Mouse (Mus musculus) ES-E14 (cell line): ENCODE data around the gene Dnpep. TPM values are rescaled to one million over a fixed set of nuclear protein-coding genes. Genes with fewer than 3 reads are reported as not detected.

ENCODE experiments used
- DNase-seq: peaks from one replicate; pipeline ENCODE4 v3.0.0-alpha.2; 2013; ENCODE audit warnings: low read depth, low spot score
- H3K27ac ChIP-seq: 2 replicates; pipeline ENCODE4 v1.5.1; 2012; ENCODE audit warnings: low read depth, mild to moderate bottlenecking, low read length, moderate library complexity, mixed read lengths; ENCODE audit not compliant: poor library complexity, insufficient read depth, severe bottlenecking
- H3K36me3 ChIP-seq: 2 replicates; pipeline ENCODE4 v1.6.1; 2012; ENCODE audit warnings: mild to moderate bottlenecking, low read length, moderate library complexity, mixed read lengths; ENCODE audit not compliant: control insufficient read depth, poor library complexity, insufficient read depth, severe bottlenecking
- H3K4me1 ChIP-seq, 2 experiments: fragments of 150-350 bp in 1 of 2; sonication (generic) in 1 of 2; 2 replicates each; pipeline ENCODE4 v1.6.1; 2012; ENCODE audit warnings: low read length in 2 of 2, mild to moderate bottlenecking in 1 of 2, mixed read lengths in 1 of 2; ENCODE audit not compliant: control insufficient read depth in 2 of 2, insufficient read depth in 2 of 2, poor library complexity in 1 of 2
- H3K4me3 ChIP-seq, 2 experiments: fragments of 150-350 bp in 1 of 2; sonication (generic) in 1 of 2; 2 replicates each; pipeline ENCODE4 v1.5.1; 2012; ENCODE audit warnings: low read length in 2 of 2, low read depth in 1 of 2, mild to moderate bottlenecking in 1 of 2, mixed read lengths in 1 of 2; ENCODE audit not compliant: insufficient read depth in 1 of 2, poor library complexity in 1 of 2, severe bottlenecking in 1 of 2
- H3K9ac ChIP-seq: 2 replicates; pipeline ENCODE4 v1.6.1; 2012; ENCODE audit warnings: low read depth, mild to moderate bottlenecking, low read length, mixed read lengths; ENCODE audit not compliant: poor library complexity, insufficient read depth, severe bottlenecking
- H3K9me3 ChIP-seq: fragments of 150-350 bp; sonication (generic); 2 replicates; pipeline ENCODE4 v1.6.1; 2012; ENCODE audit warnings: low read depth, mild to moderate bottlenecking, low read length; ENCODE audit not compliant: control insufficient read depth, insufficient read depth
- CHD2 ChIP-seq: IDR thresholded peaks from 2 replicates; pipeline ENCODE4 v1.6.1; 2014; ENCODE audit warnings: mild to moderate bottlenecking, low read depth, low read length, inconsistent platforms
- HCFC1 ChIP-seq: IDR thresholded peaks from 2 replicates; pipeline ENCODE4 v1.6.1; 2012; ENCODE audit warnings: low read length, inconsistent platforms, borderline replicate concordance; ENCODE audit not compliant: insufficient read depth
- MAFK ChIP-seq: IDR thresholded peaks from 2 replicates; pipeline ENCODE4 v1.6.1; 2014; ENCODE audit warnings: mild to moderate bottlenecking, low read depth, low read length, inconsistent platforms; ENCODE audit not compliant: insufficient read depth
- ZC3H11A ChIP-seq: IDR thresholded peaks from 2 replicates; pipeline ENCODE4 v1.6.1; 2012; ENCODE audit warnings: low read depth, mild to moderate bottlenecking, inconsistent platforms, low read length, borderline replicate concordance
- ZNF384 ChIP-seq: IDR thresholded peaks from 2 replicates; pipeline ENCODE4 v1.6.1; 2012; ENCODE audit warnings: low read depth, low read length, inconsistent platforms
- in situ Hi-C, 2 experiments: fragments of 600-800 bp; cut with MboI; formaldehyde crosslinking; loops; one replicate each; pipeline ENCODE4 v1.15.1; 2025; ENCODE audit warnings: low sequenced_read_pairs in 2 of 2, inconsistent platforms in 1 of 2; ENCODE audit not compliant: unreplicated experiment in 2 of 2
- total RNA-seq: library from RNA; depleted of rRNA; stranded (reverse); fragments of 300-350 nt; gene quantifications from 2 replicates; pipeline ENCODE4 v1.2.3, GENCODE M21; 2012

Gene Dnpep
- total RNA-seq, 1 experiment: 75.5 TPM

DNA sequence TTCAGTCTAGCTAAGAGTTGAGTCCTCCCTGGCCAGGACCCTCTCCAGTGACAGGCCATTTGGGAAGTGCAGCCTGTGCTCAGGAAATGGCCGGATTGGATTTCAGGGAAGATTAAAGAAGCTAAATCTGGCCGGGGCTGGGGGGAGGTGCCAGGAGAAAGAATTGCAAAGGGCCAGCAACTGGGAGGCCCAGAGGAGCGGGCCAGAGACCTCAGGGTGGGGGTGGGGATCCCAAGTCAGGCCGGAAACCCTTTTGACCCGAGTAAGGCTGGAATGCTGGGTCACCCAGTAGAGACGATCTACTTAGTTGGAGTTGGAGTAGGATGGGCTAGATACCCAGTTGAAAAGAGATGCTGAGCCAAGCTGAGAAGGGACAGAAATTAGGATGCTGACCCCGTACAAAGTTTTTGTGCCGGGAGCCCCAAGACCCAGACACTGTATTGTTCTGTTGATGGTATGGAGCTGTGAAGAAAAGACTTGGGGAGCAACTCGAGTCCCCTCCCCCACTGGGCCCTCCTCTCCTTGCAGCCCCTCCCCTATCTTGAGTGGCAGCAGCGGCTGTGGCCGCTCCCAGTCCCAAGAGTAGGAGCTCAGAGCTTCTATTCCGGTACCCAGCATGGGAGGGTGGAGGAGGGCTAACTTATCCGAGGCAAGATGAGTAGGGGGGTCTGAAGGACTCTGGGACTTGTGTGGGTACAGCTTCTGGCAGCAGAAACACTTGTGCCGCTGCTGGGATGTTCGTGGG is 26.7 kb upstream of the Dnpep start:
- Histone ChIP-seq H3K9me3 (no peaks in the 10 kb centered on the region), H3K4me1 (peaks cover 3 to 29% of the 10 kb centered on the region in 2 experiments; a peak in 3 of 4 replicates), H3K36me3 (no peaks in the 10 kb centered on the region), H3K4me3 (peak overlapping the region; percentile 59 to 65; a peak in 3 of 4 replicates), H3K9ac (peak overlapping the region; percentile 44; the same call in 1 of the 2 replicates), H3K27ac (peak overlapping the region; percentile 25)
- in situ Hi-C loops: loop anchor here (10.0 kb wide), 1 partner anchor 120 kb away; no protein-coding TSS in a partner anchor
- TF ChIP-seq MAFK: no peak
- no peak for TF ChIP-seq ZC3H11A
- no peak for TF ChIP-seq HCFC1
- no peak for TF ChIP-seq CHD2
- TF ChIP-seq ZNF384: no peak
- no peak for DNase-seq

DNA sequence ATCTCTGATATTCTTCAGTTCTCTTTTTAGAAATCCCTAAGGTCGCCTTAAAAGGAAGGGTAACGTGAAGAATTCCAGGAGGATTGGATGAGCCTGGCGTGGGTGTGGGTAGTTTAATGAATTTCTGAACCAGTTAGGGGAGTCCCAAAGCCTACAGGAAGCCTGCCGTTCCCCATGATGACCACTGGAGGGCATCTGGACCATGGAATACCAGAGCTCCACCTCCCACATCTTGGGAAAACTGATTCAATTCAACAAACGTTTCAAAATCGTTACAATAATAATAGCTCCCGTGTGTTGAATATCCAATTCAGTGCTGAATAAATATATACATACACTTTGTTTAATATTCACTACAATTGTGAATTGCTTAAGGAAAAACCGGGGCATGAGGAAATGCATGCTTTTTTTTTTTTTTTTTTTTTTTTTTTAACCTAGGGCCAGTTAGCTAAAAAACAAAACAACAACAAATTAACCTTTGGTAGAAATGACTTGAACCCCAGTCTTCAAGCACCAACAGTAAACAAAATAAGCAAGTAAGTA is 25.2 kb upstream of the Dnpep start:
- in situ Hi-C loops: loop anchor here (10.0 kb wide), 1 partner anchor 122 kb away; no protein-coding TSS in a partner anchor
- Histone ChIP-seq H3K9ac (no peak overlapping the region), H3K36me3 (no peaks in the 10 kb centered on the region), H3K4me1 (peaks cover 3 to 23% of the 10 kb centered on the region in 2 experiments; a peak in 3 of 4 replicates), H3K27ac (no peak overlapping the region), H3K9me3 (no peaks in the 10 kb centered on the region), H3K4me3 (no peak overlapping the region)
- peak; percentile 84; the same call in 1 of the 2 replicates for TF ChIP-seq ZC3H11A
- no peak for TF ChIP-seq MAFK
- no peak for DNase-seq

DNA sequence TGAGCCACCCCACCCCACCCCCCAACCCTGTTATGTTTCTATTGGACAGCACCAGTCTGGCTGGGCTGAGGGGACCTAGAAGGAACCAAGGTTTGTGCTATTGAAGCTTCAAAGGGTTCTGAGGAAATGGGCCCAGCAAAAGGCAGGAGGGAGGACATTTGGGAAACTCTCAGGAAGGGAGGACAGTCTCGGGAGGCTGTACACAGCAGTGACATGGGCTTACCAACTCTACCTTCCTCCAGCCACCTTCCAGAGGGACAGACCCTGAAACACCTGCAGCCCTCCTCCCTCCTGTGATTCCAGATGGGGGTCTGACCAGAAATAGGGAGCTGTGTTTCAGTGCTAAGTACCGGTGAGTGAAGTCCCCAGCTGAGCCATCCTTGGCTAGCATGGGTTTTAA is 22.7 kb upstream of the Dnpep start:
- DNase-seq: no peak
- no peak overlapping the region for H3K9ac ChIP-seq
- no peak overlapping the region for H3K4me3 ChIP-seq
- H3K27ac ChIP-seq: no peak overlapping the region
- H3K4me1 ChIP-seq: peaks cover 2 to 17% of the 10 kb centered on the region in 2 experiments; a peak in 3 of 4 replicates
- H3K36me3 ChIP-seq: no peaks in the 10 kb centered on the region
- no peaks in the 10 kb centered on the region for H3K9me3 ChIP-seq
- in situ Hi-C loops: loop anchor here (10.0 kb wide), 1 partner anchor 124 kb away; no protein-coding TSS in a partner anchor
- no peak for TF ChIP-seq HCFC1
- no peak for TF ChIP-seq ZC3H11A
- no peak for TF ChIP-seq CHD2
- TF ChIP-seq ZNF384: no peak
- no peak for TF ChIP-seq MAFK

DNA sequence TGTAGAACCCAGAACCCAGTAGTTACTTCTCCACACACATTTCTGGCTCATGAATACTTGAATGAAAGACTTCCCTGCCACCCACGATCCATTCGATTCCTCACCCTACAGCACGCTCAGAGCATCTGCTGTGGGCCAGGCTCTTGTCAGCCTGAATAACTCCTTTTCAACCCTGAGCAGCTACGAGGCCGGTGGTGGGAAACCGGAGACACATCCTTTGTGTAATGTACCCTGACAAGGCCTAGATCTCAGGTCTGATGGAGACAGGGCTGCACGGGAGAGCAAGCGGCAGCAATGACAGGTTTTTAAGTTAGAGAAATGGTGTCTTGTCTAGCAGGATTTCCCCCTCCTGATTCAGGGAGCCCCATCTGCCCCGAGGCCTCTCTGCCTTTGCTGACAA is 21.5 kb upstream of the Dnpep start:
- Histone ChIP-seq H3K4me3 (no peak overlapping the region), H3K36me3 (no peaks in the 10 kb centered on the region), H3K9me3 (no peaks in the 10 kb centered on the region), H3K9ac (no peak overlapping the region), H3K4me1 (peaks cover 2 to 12% of the 10 kb centered on the region in 2 experiments; a peak in 2 of 4 replicates), H3K27ac (no peak overlapping the region; the same call in 1 of the 2 replicates)
- DNase-seq: no peak
- in situ Hi-C loops: no loop called here
- TF ChIP-seq ZC3H11A (no peak), MAFK (no peak), HCFC1 (no peak), ZNF384 (no peak), CHD2 (no peak)
